Mouse (Mus musculus) natural killer cell, adult 2 months (primary cell): ENCODE data around the gene Atg2a.

ENCODE experiments used
- DNase-seq, 2 experiments: peaks; one replicate each; pipeline ENCODE4 v3.0.0; 2022; ENCODE audit warnings: low spot score in 2 of 2

The Atg2a gene

DNA sequence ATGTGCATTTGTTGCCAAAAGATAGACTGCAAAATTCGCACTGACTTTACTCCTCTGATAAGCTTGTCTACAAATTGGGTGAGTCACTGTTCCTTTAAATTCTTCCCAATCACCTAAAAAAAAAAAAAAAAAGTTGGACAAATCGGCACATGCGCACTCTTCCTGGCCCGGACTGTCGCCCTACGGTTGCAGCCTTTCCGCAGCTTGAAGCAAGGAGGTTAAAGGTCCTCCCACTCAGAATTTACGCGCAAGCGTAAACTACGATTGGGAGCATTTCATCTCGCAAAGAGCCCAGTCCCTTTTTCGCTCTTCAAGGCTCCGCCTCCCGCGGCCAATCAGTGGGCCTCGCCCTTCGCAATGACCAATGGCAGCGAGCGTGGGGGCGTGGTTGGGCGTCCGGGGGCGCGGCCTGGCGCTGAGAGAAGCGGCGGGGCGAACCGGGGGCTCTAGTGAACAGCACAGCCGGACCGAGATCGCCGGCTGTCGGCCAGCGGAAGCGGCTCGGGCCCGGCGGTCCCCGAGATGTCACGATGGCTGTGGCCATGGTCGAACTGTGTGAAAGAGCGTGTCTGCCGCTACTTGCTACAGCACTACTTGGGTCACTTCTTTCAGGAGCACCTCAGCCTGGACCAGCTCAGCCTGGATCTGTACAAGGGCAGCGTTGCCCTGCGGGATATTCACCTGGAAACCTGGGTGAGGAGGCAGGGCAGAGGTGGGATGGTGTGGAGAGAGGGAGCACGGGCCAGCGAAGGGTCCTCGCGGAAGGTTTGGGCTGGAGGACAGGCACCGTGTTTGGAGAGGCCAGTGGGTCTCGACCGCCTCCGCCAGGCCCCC is at the start of gene Atg2a:
Gene Atg2a (plus strand): TSS at position 395 of the 834 bp plus-strand sequence.
- peak; percentile 98 to 99 for DNase-seq

- DNase-seq, result no peak
Observed at GRCm38 (mm10) chr19:6204265-6204664, 37.2 kb upstream of the Atg2a start.

GRCm38 (mm10) chr19:6206716-6207115 is 34.8 kb upstream of the Atg2a start:
- DNase-seq, result no peak

DNA sequence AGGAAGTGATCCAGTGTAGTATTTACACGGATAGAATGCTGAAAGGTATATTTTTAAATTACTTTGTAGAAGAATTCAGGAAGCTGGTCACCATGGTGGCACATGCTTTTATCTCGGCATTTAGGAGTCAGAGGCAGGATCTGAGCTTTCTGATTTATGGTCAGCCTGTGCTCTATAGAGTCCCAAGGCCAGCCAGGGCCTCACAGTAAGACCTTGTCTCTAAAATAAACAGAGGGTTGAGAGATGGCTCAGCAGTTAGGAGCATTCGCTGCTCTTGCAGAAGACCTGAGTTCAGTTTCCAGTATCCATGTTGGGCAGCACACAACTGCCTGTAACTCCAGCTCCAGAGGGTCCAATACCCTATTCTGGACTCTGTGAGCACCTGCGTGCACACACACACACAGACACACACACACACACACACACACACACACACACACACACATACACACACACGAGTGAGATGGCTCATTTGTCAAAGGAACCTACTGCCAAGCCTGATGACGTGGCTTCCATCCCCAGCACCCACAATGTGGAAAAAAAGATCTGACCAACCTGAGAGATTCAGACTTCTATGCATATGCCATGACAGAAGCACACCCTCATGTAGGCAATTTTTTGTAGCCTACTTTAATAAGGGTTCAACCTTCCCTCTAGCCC is 25.3 kb upstream of the Atg2a start:
- no peak for DNase-seq

DNA sequence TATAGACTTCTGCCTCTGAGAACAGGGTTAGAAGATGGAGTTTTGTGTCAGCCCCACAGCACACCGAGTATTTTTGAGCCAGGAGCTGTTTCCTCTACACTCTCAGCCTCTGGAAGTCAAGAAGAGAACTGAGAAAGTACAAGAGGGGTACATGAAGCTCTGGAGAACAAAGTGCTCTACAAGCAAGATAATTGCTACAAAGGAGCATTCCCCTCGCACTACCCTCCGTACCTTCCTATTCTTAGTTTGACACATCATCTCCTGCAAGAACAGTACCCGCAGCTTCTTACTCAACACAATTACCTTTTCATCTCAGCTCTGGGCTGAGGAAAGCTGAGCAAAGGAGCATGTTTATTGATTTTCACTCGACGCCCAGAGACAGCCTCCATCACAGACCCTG is 22.9 kb upstream of the Atg2a start:
- no peak for DNase-seq

DNA sequence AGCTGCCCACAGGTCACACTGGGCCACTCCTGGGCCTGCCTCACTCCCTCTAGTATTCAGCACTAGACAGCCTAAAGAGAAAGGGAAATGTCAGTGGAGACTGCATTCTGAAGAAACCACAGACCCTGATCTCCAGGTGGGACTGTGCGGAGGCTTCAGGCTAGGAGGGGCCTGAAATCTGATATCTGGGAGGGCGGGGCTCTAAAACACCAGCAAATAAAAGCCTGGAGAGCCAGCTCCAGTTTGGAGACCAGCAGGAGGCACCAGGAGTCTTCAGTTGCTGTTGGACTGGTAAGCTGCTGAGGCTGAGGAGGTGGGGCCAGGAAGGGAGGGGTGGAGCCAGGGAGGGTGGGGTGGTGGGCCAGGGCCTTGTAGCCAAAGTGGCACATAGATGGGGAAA is 15.3 kb upstream of the Atg2a start, which contains the start of gene Gpha2:
Gene Gpha2 (plus strand): TSS at position 246 of the 400 bp plus-strand sequence.
- DNase-seq, result no peak

GRCm38 (mm10) chr19:6226763-6227162 is 14.7 kb upstream of the Atg2a start:
- no peak for DNase-seq

DNA sequence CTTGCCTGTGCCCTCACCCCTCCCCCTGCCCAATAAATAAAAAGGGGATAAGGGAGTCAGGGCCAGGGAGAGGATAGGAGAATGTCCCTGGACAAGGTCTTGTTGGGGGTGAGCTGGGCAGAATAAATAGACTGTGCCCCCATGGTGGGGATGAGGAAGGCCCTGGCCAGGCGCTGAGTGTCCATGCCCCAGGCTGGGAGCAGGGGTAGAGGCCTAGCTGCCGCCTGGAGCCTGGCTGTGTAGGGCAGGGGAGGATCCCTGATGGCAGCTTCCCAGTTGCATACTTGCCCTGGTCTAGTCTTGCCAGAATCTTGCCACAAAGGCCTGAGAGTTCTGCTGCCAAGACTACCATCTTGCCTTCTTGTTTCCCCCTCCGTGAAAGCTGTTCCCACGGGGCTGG is 13.6 kb upstream of the Atg2a start:
- no peak for DNase-seq

DNA sequence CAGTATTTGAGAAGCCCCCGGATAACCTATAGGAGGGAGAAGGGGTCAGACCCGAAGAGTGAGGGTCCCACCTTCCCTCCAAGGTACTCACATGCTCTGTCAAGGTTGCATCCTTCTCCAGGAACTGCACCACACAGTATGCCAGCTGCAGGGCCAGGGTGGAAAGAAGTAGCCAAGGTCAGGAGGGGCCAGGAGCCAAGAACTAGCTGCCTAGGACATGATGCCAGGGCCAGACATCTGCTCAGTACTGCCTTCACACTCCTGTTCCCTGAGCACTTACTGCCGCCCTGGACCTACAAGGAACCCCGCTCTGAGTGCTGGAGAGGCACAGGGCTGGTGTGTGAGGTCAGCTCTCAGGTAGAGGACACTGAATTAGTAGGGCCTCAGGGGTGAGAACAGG is 11.1 kb upstream of the Atg2a start:
- DNase-seq, result no peak

DNA sequence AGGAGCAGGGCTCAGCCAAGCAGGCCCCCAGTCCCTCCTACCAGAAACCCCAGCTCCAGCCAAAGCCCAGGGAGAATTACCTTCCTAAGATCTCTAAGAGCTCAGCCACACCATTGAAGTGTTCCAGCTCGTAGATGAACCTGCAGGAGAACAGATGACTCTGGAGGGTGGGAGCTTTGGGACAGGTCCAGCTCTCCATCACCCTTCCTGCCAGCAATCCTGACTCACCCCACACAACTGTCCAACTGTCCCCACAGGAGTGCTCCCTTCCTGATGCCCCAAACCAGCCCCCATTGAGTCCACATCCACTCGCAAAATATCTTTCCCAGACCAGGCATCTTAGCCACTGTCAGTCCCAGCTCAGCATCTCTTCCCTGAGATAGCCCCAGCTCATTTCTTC is 10.4 kb upstream of the Atg2a start:
- no peak for DNase-seq

DNA sequence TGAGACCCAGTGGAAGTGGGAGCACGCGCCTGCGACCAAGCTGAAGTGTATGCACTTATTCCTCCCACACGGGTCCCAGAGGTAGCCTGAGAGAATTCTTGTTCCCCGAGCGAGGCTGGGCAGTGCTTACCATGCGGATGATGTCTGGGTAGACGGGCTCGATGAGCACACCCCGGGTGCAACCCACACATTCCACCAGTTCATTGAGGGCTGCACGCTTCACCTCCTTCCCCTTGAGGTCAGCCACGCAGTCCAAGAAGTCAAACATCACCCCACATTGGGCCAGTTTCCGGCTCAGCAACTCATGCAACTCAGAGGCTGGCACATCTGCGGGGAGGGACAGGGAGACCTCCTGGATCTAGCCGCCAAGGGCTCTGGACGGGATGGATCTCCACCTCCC is 7.8 kb upstream of the Atg2a start:
- no peak for DNase-seq

GRCm38 (mm10) chr19:6234337-6235083 is 7.0 kb upstream of the Atg2a start:
- no peak for DNase-seq

DNA sequence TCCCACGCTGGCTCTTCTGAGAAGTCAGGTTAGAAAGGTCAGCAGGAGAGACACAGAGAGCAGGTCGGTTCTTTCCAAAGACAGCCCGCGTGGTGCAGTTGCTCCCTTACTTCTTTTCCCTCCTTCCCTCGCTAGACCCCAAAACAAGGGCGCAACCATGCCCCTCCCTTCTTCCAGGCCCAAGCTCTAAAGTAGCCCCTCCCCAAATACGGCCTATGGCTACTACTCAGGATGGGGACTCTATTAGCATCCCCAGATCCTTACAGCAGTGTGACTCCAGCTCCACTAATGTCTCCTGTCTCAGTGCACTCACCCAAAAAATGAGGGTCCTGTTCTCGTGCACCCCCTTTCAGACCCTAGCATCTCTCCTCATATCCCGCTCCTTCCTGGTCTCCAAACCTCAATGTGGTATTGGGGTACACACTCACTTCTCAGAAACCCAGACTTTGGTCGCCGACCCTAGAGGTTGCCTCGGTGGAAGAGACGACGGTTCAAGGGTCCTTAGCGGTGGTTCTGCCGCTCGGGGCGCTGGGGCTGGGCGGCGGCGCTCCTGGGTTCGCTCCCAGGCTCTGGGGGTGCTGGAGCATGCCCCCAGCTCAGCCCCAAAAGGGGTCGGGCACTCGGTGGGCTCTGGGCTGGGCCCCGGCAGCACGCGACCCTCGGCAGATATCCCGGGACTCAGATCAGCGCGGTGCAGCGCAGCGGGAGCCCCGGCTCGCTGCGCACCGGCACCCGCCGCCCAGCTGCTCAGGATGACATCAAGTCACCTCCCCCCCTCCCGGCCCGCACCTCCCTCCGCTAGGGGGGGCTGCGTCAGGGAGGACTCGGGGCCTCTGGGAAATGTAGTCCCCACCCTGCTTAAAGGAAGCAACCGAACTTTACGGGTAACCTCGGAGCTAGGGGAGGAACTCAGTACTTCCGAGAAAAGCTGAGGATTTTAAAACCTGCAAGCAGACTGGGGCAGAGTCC is 6.1 kb upstream of the Atg2a start, which contains the start of gene Ppp2r5b:
Gene Ppp2r5b (minus strand): TSS at position 789 of the 969 bp plus-strand sequence.
- DNase-seq, result peak; percentile 95 to 96

DNA sequence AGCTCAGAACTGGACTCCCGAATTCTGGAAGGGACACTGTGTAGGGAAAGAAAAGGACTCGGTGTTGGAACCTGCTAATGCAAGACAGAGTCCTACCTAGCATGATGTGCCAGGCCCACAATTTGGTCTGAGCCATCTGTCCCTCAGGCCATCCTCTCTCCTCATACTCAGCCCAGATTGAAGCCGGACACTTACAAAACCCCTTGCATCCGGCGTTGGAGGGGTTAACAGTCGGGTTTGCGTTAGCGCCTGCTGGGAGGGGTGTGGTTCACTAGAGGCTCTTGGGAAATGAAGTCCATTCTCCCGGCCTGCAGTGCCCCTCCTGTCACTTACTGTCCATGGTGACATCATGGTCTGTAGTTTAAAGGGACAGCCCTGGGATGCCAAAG is 5.4 kb upstream of the Atg2a start:
- peak; percentile 81 to 82 for DNase-seq

GRCm38 (mm10) chr19:6236842-6237241 is 4.6 kb upstream of the Atg2a start:
- DNase-seq, result no peak

GRCm38 (mm10) chr19:6238740-6239139 is 2.7 kb upstream of the Atg2a start:
- DNase-seq, result no peak

- DNase-seq, result no peak
Observed at GRCm38 (mm10) chr19:6240136-6240535, 1.3 kb upstream of the Atg2a start.

- no peak for DNase-seq
Observed at GRCm38 (mm10) chr19:6240725-6241124, 743 bp upstream of the Atg2a start.

- DNase-seq, result peak; percentile 83 to 85
Observed at GRCm38 (mm10) chr19:6242281-6242680, 813 bp downstream of the Atg2a start.

- no peak for DNase-seq
Observed at GRCm38 (mm10) chr19:6243226-6243625, 1.8 kb downstream of the Atg2a start.

DNA sequence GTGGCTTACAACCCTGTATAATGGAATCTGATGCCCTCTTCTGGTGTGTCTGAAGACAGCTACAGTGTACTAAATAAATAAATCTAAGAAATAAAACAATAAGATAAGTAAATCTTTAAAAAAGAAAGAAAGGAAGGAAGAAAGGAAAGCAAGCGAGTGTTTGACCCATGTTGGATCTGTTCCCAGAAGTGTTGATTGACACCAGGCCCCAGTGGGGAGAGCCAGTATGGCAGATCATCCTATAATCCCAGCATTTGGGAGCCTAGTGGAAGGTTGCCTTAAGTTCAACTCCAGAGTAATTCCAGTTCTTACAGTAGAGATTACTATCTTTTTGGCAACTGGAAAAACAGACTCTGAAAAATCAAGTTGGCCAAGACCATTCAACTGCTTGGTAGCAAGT is 4.3 kb downstream of the Atg2a start:
- DNase-seq, result no peak
